Mouse (Mus musculus) embryonic fibroblast, embryonic 13.5 days (primary cell): ENCODE measurements around the gene Hnrnpa3.

Experiments
- CTCF ChIP-seq: IDR thresholded peaks from 2 replicates; pipeline ENCODE4 v1.5.1; 2011; ENCODE audit warnings: mild to moderate bottlenecking, control low read depth, low read length, moderate library complexity, borderline replicate concordance; ENCODE audit not compliant: insufficient read depth
- POLR2A ChIP-seq: IDR thresholded peaks from 2 replicates; pipeline ENCODE4 v1.6.1; 2011; ENCODE audit warnings: low read depth, mild to moderate bottlenecking, control low read depth, low read length, moderate library complexity

DNA sequence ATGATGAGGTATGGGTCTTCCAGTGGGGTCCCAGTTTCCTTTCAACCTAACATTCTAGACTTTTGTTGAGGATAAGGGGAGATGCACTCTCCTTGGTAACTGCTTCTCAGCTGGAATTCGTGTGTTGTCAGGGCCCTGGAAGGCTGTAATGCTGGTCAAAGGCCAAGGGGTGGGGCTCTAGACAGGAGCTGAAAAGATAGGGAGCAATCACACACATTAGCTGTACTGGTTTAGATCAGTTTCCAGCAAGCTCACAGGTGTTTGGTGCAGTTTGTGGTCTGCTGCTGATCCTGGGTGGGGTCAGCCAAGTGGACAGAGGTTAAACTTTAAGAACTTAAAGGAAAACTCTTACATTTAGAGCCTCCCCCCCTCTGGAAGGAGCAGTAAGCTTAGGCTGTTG, 48.4 kb downstream of the Hnrnpa3 start:
- TF ChIP-seq CTCF (no peak), POLR2A (no peak)
